Mouse (Mus musculus) CH12.LX (cell line): ENCODE measurements around the gene Cap1. TPM values are rescaled to one million over a fixed set of nuclear protein-coding genes. Genes with fewer than 3 reads are reported as not detected.

ENCODE experiments used
- DNase-seq: peaks from one replicate; pipeline ENCODE4 v3.0.0-alpha.2; 2013; ENCODE audit errors: extremely low read depth
- H3K27ac ChIP-seq: 2 replicates; pipeline ENCODE4 v1.5.1; 2012; ENCODE audit warnings: low read depth, mild to moderate bottlenecking, control low read depth, moderate library complexity; ENCODE audit not compliant: insufficient read depth
- H3K27me3 ChIP-seq: replicated peaks from 2 replicates; pipeline ENCODE3; 2012; ENCODE audit warnings: inconsistent platforms
- H3K36me3 ChIP-seq, 2 experiments: replicated peaks in 1 of 2; 2 replicates each; pipeline versions ENCODE3 to v1.6.1; 2012; ENCODE audit warnings: inconsistent platforms in 1 of 2, low read length in 1 of 2, mild to moderate bottlenecking in 1 of 2, mixed read lengths in 1 of 2, moderate library complexity in 1 of 2; ENCODE audit not compliant: control insufficient read depth in 1 of 2, insufficient read depth in 1 of 2
- H3K4me1 ChIP-seq, 2 experiments: 2 replicates each; pipeline ENCODE4 v1.6.1; 2012; ENCODE audit warnings: inconsistent platforms in 1 of 2, moderate library complexity in 1 of 2; ENCODE audit not compliant: insufficient read depth in 2 of 2, control insufficient read depth in 1 of 2
- H3K4me2 ChIP-seq: 2 replicates; pipeline ENCODE4 v1.6.1; 2012; ENCODE audit warnings: low read depth, mild to moderate bottlenecking, control low read depth; ENCODE audit not compliant: poor library complexity, insufficient read depth, severe bottlenecking
- H3K4me3 ChIP-seq, 3 experiments: fragments of 150-350 bp in 1 of 3; sonication (generic) in 1 of 3; replicated peaks in 1 of 3; 2 replicates each; pipeline versions ENCODE3 to v1.5.1; 2011 to 2012; ENCODE audit warnings: low read depth in 2 of 3, low read length in 2 of 3, mild to moderate bottlenecking in 2 of 3, moderate library complexity in 2 of 3, control low read depth in 1 of 3, improper control_type of control experiment in 1 of 3, inconsistent platforms in 1 of 3, mixed read lengths in 1 of 3; ENCODE audit not compliant: poor library complexity in 1 of 3
- H3K79me2 ChIP-seq: replicated peaks from 2 replicates; pipeline ENCODE4 v1.6.1; 2012; ENCODE audit warnings: mild to moderate bottlenecking, moderate library complexity; ENCODE audit not compliant: control insufficient read depth, poor library complexity, insufficient read depth, severe bottlenecking; ENCODE audit errors: extremely low read depth
- H3K9ac ChIP-seq: 2 replicates; pipeline ENCODE4 v1.6.1; 2012; ENCODE audit warnings: low read depth, mild to moderate bottlenecking, control low read depth, moderate library complexity; ENCODE audit not compliant: insufficient read depth
- H3K9me3 ChIP-seq: replicated peaks from 2 replicates; pipeline ENCODE3; 2012; ENCODE audit warnings: low read length, inconsistent platforms, mixed read lengths
- CHD2 ChIP-seq: IDR thresholded peaks from 2 replicates; pipeline ENCODE4 v1.6.1; 2011; ENCODE audit warnings: low read length, improper control_type of control experiment
- CTCF ChIP-seq, 2 experiments: IDR thresholded peaks in 1 of 2; conservative IDR thresholded peaks in 1 of 2; 2 replicates each; pipeline ENCODE4 v1.5.1; 2011 to 2012; ENCODE audit warnings: low read depth in 2 of 2, low read length in 2 of 2, improper control_type of control experiment in 1 of 2, inconsistent platforms in 1 of 2, mild to moderate bottlenecking in 1 of 2, moderate library complexity in 1 of 2
- E2F4 ChIP-seq: IDR thresholded peaks from 2 replicates; pipeline ENCODE4 v1.6.1; 2011; ENCODE audit warnings: low read depth, low read length, improper control_type of control experiment; ENCODE audit not compliant: insufficient replicate concordance
- ELF1 ChIP-seq: IDR thresholded peaks from 2 replicates; pipeline ENCODE4 v1.6.1; 2014; ENCODE audit warnings: low read depth, mild to moderate bottlenecking, inconsistent platforms, low read length, improper control_type of control experiment
- EP300 ChIP-seq: IDR thresholded peaks from 2 replicates; pipeline ENCODE4 v1.6.1; 2011; ENCODE audit warnings: low read length, improper control_type of control experiment
- GABPA ChIP-seq: IDR thresholded peaks from 2 replicates; pipeline ENCODE4 v1.6.1; 2012; ENCODE audit warnings: low read depth, low read length, improper control_type of control experiment, inconsistent platforms; ENCODE audit not compliant: insufficient replicate concordance
- HCFC1 ChIP-seq: IDR thresholded peaks from 2 replicates; pipeline ENCODE4 v1.6.1; 2012; ENCODE audit warnings: low read depth, mild to moderate bottlenecking, inconsistent platforms, low read length, improper control_type of control experiment
- IRF4 ChIP-seq: IDR thresholded peaks from 2 replicates; pipeline ENCODE4 v1.6.1; 2014; ENCODE audit warnings: low read depth, mild to moderate bottlenecking, inconsistent platforms, low read length, improper control_type of control experiment
- JUN ChIP-seq: IDR thresholded peaks from 2 replicates; pipeline ENCODE4 v1.6.1; 2011; ENCODE audit warnings: low read depth, mild to moderate bottlenecking, low read length, improper control_type of control experiment, moderate library complexity; ENCODE audit not compliant: insufficient read depth
- JUND ChIP-seq: conservative IDR thresholded peaks from 2 replicates; pipeline ENCODE4 v1.6.1; 2011; ENCODE audit warnings: low read depth, low read length, improper control_type of control experiment
- KAT2A ChIP-seq: IDR thresholded peaks from 2 replicates; pipeline ENCODE4 v1.6.1; 2012; ENCODE audit warnings: low read length, improper control_type of control experiment, inconsistent platforms; ENCODE audit not compliant: insufficient replicate concordance
- MAFK ChIP-seq: IDR thresholded peaks from 2 replicates; pipeline ENCODE4 v1.6.1; 2011; ENCODE audit warnings: low read length, improper control_type of control experiment; ENCODE audit not compliant: insufficient replicate concordance
- MAZ ChIP-seq: IDR thresholded peaks from 2 replicates; pipeline ENCODE4 v1.6.1; 2012; ENCODE audit warnings: low read depth, mild to moderate bottlenecking, inconsistent platforms, low read length, improper control_type of control experiment, moderate library complexity
- MXI1 ChIP-seq: IDR thresholded peaks from 2 replicates; pipeline ENCODE4 v1.6.1; 2011; ENCODE audit warnings: mild to moderate bottlenecking, low read depth, low read length, improper control_type of control experiment
- NRF1 ChIP-seq: IDR thresholded peaks from 2 replicates; pipeline ENCODE4 v1.6.1; 2014; ENCODE audit warnings: low read depth, mild to moderate bottlenecking, inconsistent platforms, low read length, improper control_type of control experiment, moderate library complexity
- PAX5 ChIP-seq: IDR thresholded peaks from 2 replicates; pipeline ENCODE4 v1.6.1; 2012; ENCODE audit warnings: low read length, inconsistent platforms, mixed read lengths
- RAD21 ChIP-seq: IDR thresholded peaks from 2 replicates; pipeline ENCODE4 v1.6.1; 2011; ENCODE audit warnings: low read depth, mild to moderate bottlenecking, low read length, improper control_type of control experiment, moderate library complexity
- RCOR1 ChIP-seq: conservative IDR thresholded peaks from 2 replicates; pipeline ENCODE4 v1.6.1; 2012; ENCODE audit warnings: low read depth, mild to moderate bottlenecking, inconsistent platforms, low read length, improper control_type of control experiment
- SIN3A ChIP-seq: IDR thresholded peaks from 2 replicates; pipeline ENCODE4 v1.6.1; 2012; ENCODE audit warnings: low read length, improper control_type of control experiment, inconsistent platforms
- SMC3 ChIP-seq: IDR thresholded peaks from 2 replicates; pipeline ENCODE4 v1.6.1; 2011; ENCODE audit warnings: low read depth, low read length, improper control_type of control experiment
- TBP ChIP-seq: conservative IDR thresholded peaks from 2 replicates; pipeline ENCODE4 v1.6.1; 2011; ENCODE audit warnings: low read depth, low read length, improper control_type of control experiment
- UBTF ChIP-seq: IDR thresholded peaks from 2 replicates; pipeline ENCODE4 v1.6.1; 2012; ENCODE audit warnings: low read depth, mild to moderate bottlenecking, inconsistent platforms, low read length, improper control_type of control experiment, moderate library complexity
- USF1 ChIP-seq: IDR thresholded peaks from 2 replicates; pipeline ENCODE4 v1.6.1; 2014; ENCODE audit warnings: low read depth, mild to moderate bottlenecking, inconsistent platforms, low read length, improper control_type of control experiment
- ZC3H11A ChIP-seq: IDR thresholded peaks from 2 replicates; pipeline ENCODE4 v1.6.1; 2012; ENCODE audit warnings: low read depth, mild to moderate bottlenecking, inconsistent platforms, low read length, improper control_type of control experiment
- dilution Hi-C: fragments of 300-500 bp; cut with MboI; formaldehyde crosslinking; loops from 2 replicates; pipeline ENCODE4 v1.14.3; 2020; ENCODE audit warnings: low sequenced_read_pairs; ENCODE audit not compliant: extremely low pct_unique_long_range_greater_than_20kb, extremely low pct_ligation_motif_present
- in situ Hi-C: fragments of 300-500 bp; cut with MboI; formaldehyde crosslinking; loops from 3 replicates; pipeline ENCODE4 v1.14.3; 2019; ENCODE audit warnings: low sequenced_read_pairs, low pct_ligation_motif_present, low pct_unique_long_range_greater_than_20kb, mixed read lengths
- polyA plus RNA-seq: library from polyadenylated mRNA; unstranded; fragments of >175 nt; gene quantifications from 2 replicates; pipeline ENCODE4 v1.2.1, GENCODE M21; 2012; ENCODE audit warnings: low read depth; ENCODE audit not compliant: insufficient read length
- total RNA-seq, 2 experiments: library from RNA; depleted of rRNA; stranded (reverse); fragments of 300-350 nt in 1 of 2; fragments of >200 nt in 1 of 2; gene quantifications; 2 replicates each; pipeline ENCODE4 v1.2.3; 2012 to 2014

The Cap1 gene
- total and polyA plus RNA-seq, 3 experiments = 118 to 195 (median 159) TPM

GRCm38 (mm10) chr4:122922841-122923240 lies 37.0 kb upstream of the Cap1 start:
- DNase-seq = no peak
- in situ Hi-C loops = no loop called here

GRCm38 (mm10) chr4:122915985-122916384 lies 30.1 kb upstream of the Cap1 start:
- no peak for TF ChIP-seq TBP
- TF ChIP-seq MAZ = no peak
- TF ChIP-seq RCOR1 = no peak
- TF ChIP-seq ELF1 = no peak
- no peak for TF ChIP-seq RAD21
- no peak for TF ChIP-seq SMC3
- no peak for TF ChIP-seq PAX5
- TF ChIP-seq IRF4 = no peak
- no peak for TF ChIP-seq NRF1
- TF ChIP-seq KAT2A = no peak
- no peak overlapping the region for H3K9ac ChIP-seq
- H3K79me2 ChIP-seq = no peaks in the 10 kb centered on the region
- in situ Hi-C loops (loop anchor here (10.0 kb wide), 1 partner anchor 69 kb away; no protein-coding TSS in a partner anchor), dilution Hi-C loops (no loop called here)
- no peak overlapping the region for H3K4me2 ChIP-seq
- no peaks in the 10 kb centered on the region for H3K27me3 ChIP-seq
- H3K4me3 ChIP-seq = no peak overlapping the region
- no peak for DNase-seq
- H3K27ac ChIP-seq = no peak overlapping the region
- H3K36me3 ChIP-seq = no peaks in the 10 kb centered on the region
- H3K4me1 ChIP-seq = no peaks in the 10 kb centered on the region
- H3K9me3 ChIP-seq = peaks cover 14% of the 10 kb centered on the region

More at GRCm38 (mm10) chr4:122922841-122923240, 37.0 kb upstream of the Cap1 start:
- H3K27ac ChIP-seq = no peak overlapping the region
- no peaks in the 10 kb centered on the region for H3K9me3 ChIP-seq
- peaks cover 0 to 5% of the 10 kb centered on the region in 2 experiments for H3K36me3 ChIP-seq
- H3K4me2 ChIP-seq = no peak overlapping the region
- no peak for TF ChIP-seq EP300
- TF ChIP-seq ELF1 = no peak
- no peak overlapping the region for H3K9ac ChIP-seq
- dilution Hi-C loops = no loop called here
- no peak overlapping the region for H3K4me3 ChIP-seq
- no peaks in the 10 kb centered on the region for H3K79me2 ChIP-seq
- H3K4me1 ChIP-seq = peaks cover 0 to 13% of the 10 kb centered on the region in 2 experiments; a peak in 2 of 4 replicates
- H3K27me3 ChIP-seq = no peaks in the 10 kb centered on the region

- DNase-seq = no peak
- Histone ChIP-seq H3K9me3 (peaks cover 17% of the 10 kb centered on the region), H3K27me3 (no peaks in the 10 kb centered on the region), H3K4me3 (no peak overlapping the region), H3K4me1 (no peaks in the 10 kb centered on the region), H3K36me3 (no peaks in the 10 kb centered on the region), H3K27ac (no peak overlapping the region), H3K9ac (no peak overlapping the region), H3K79me2 (no peaks in the 10 kb centered on the region), H3K4me2 (no peak overlapping the region)
- TF ChIP-seq ZC3H11A (no peak), SIN3A (no peak), JUN (no peak), CTCF (conservative IDR thresholded peaks at IDR 0.05 in 1 of 2, IDR thresholded peaks at IDR 0.05 in 1 of 2; ENCODE audit: low read depth in 2 of 2, low read length in 2 of 2) (no peak), RCOR1 (no peak), CHD2 (no peak), HCFC1 (no peak), SMC3 (no peak), E2F4 (no peak), MAFK (no peak), MAZ (no peak), NRF1 (no peak), KAT2A (no peak), JUND (no peak), GABPA (no peak), UBTF (no peak), MXI1 (no peak), USF1 (no peak)
- dilution Hi-C loops = no loop called here
- in situ Hi-C loops = loop anchor here (10.0 kb wide), 1 partner anchor 71 kb away; no protein-coding TSS in a partner anchor
Measured at GRCm38 (mm10) chr4:122914186-122914585, 28.3 kb upstream of the Cap1 start.
